Mouse (Mus musculus) brain, adult 2 months (tissue): ENCODE data around the gene Mageb18.
A peak's percentile ranks its signal among the peaks of the same experiment; 100 is the strongest.
"Not testable (repeated sequence)": the region's sequence is repeated elsewhere in the genome, so short reads cannot be mapped to it uniquely, and the experiment has no call there.

Experiments
- DNase-seq: peaks from one replicate; pipeline ENCODE4 v3.0.0; 2011; ENCODE audit warnings: low read depth, low spot score

Mageb18 gene

GRCm38 (mm10) chrX:92599472-92599871 is at the start of gene Mageb18:
Gene Mageb18 (minus strand): TSS chrX:92599572.
- DNase-seq = no peak

GRCm38 (mm10) chrX:92612788-92613187 is 13.4 kb upstream of the Mageb18 start:
- DNase-seq = no peak

- peak; percentile 14 for DNase-seq
Observed at GRCm38 (mm10) chrX:92610466-92610865, 11.1 kb upstream of the Mageb18 start.

DNA sequence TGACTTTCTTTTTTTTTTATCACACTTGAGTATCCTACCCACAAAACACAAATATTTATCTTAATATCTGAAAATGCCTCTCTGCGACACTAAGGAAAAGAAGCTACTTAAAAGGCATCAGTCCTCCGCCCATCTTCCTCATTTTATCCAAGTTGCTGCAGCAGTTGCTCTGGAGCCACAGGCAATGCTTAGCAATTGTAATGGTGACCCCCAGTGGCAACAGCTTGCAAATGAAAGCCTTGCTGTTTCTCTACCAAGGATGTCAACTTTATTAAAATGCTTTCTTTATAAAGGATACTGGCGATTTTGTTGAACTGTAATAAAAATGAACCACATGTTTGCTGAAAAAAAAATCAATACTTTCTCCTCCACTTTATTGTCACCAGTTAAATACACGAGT is 2.0 kb downstream of the Mageb18 start:
- DNase-seq = peak; percentile 69

GRCm38 (mm10) chrX:92527826-92528225 is 71.5 kb downstream of the Mageb18 start:
- DNase-seq = no peak

DNA sequence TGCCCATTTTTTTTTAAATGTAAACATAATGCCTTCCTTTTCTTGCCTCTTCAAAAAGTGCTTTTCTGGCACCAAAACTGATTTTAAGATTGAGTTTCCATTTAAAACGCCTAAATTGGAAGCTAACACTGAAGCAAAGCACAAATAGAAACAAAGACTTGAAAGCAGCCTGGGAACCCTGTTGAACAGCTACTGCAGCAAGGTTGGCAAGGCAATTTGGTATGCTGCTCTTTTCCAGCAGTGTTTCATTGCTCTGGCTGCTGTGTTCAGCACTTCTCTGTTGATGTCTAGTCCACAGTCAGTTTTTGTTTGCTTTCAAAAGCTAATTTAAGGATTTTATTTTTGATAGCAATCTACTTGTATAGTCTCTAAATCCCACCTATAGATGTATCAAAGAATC is 101.1 kb downstream of the Mageb18 start:
- DNase-seq = peak; percentile 22

- DNase-seq = not testable (repeated sequence)
Observed at GRCm38 (mm10) chrX:92489649-92490048, 109.7 kb downstream of the Mageb18 start, which contains the start of gene Gm5941. Gene Gm5941 (plus strand): TSS chrX:92489949.

DNA sequence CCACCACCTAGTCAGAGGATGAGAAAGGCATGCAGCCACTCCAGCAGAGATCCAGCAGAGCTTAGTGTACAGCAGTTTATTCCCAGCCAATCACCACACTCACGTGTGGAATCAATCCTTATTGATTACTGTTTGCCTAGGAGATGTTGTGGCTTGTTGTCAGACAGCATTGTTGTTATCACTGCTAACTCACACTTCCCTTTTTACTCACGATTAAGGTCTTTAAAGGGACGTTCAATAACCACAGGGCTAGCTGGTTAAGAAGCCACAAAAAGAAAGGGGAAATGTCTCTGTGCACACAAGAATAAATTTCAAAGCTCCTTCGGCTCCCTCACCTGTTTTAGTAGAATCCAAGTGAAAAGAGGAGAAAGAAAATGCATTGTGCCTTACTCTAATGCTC is 134.6 kb downstream of the Mageb18 start:
- no peak for DNase-seq

DNA sequence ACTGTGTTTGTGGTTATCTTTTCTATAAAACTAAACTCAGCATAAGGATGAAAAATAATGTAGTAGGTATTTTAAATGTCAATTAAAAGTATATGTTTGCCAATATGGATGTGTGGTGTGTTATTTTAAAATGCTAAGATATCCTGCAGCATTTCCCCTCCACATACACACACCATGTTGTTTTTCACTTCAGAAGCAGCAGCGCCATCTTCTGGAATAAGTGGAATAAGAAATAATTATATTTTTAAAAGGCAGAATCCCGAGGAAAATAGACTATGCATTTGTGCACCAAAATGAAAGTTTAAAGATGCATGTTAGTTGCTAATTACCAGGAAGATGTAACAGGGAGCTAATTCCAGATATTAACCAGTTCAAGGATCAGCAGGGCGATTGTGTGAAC is 138.9 kb downstream of the Mageb18 start:
- peak; percentile 12 for DNase-seq

- DNase-seq = no peak
Observed at GRCm38 (mm10) chrX:92387384-92387783, 212.0 kb downstream of the Mageb18 start.

DNA sequence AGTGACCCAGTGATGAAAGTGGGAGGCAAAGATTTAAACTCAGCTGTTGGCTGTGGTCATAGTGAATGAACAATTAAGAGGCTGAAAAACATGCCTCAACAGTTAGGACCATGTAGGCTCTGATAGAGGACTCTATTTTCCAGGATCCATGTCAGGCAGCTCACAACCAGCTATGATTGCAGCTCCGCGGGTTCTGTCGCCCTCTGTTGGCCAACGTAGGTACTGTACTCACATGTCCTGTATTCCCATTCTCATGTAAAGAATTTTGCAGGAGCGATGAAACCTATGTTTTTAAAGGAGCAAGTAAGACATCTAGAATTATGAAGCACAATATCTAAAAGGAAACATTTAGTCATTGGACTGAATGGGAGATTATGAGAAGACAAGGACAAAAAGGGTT is 256.4 kb downstream of the Mageb18 start:
- peak; percentile 17 for DNase-seq

GRCm38 (mm10) chrX:92340906-92341305 is 258.5 kb downstream of the Mageb18 start:
- DNase-seq = no peak

GRCm38 (mm10) chrX:92339551-92339950 is 259.8 kb downstream of the Mageb18 start:
- peak; percentile 11 for DNase-seq

GRCm38 (mm10) chrX:92333459-92333858 is 265.9 kb downstream of the Mageb18 start:
- DNase-seq = peak; percentile 7

GRCm38 (mm10) chrX:92323599-92323998 is 275.8 kb downstream of the Mageb18 start:
- DNase-seq = no peak

DNA sequence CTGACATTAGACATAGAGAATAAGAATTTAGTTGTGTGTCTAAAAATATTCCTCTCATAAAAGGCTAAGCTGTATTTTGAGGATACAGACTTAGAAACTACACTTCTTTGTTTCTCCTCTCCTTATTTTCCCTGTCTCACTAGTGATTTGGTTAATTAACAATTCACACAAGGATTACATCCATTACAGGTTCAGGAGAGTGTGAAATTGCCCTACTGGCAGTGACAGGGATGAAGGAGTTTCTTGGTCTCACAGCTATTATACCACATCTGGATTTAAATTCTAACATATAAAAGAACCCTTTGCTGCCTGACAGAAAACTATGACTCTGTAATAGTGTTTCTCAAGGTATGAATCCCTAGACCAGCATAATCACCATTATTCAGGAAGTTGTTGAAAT is 318.8 kb downstream of the Mageb18 start:
- no peak for DNase-seq
